Mouse (Mus musculus) limb, embryonic 14.5 days (tissue): Measurements from ENCODE around the gene Osbpl3. TPM values are rescaled to one million over a fixed set of nuclear protein-coding genes. Genes with fewer than 3 reads are reported as not detected.

Source experiments
- ATAC-seq: fragments of 200-750 bp; cut with Nextera tagmentation; 2 replicates; pipeline ENCODE4 v1.8.0; 2017; ENCODE audit warnings: low read depth, moderate number of reproducible peaks, moderate TSS enrichment; ENCODE audit not compliant: low FRiP score
- DNase-seq: peaks from one replicate; pipeline ENCODE4 v3.0.0-alpha.2; 2015; ENCODE audit warnings: low spot score
- H3K27ac ChIP-seq: fragments of 300-500 bp; sonication (generic); replicated peaks from 2 replicates; pipeline ENCODE4 v1.5.1; 2014; ENCODE audit warnings: low read depth, mild to moderate bottlenecking, low read length, moderate library complexity, mixed read lengths
- H3K27me3 ChIP-seq: fragments of 300-500 bp; sonication (generic); 2 replicates; pipeline ENCODE4 v1.6.1; 2014; ENCODE audit warnings: low read length, mixed read lengths; ENCODE audit not compliant: control insufficient read depth, insufficient read depth
- H3K36me3 ChIP-seq: fragments of 300-500 bp; sonication (generic); 2 replicates; pipeline ENCODE4 v1.6.1; 2014; ENCODE audit warnings: mild to moderate bottlenecking, low read length, moderate library complexity, mixed read lengths; ENCODE audit not compliant: control insufficient read depth, insufficient read depth
- H3K4me1 ChIP-seq: fragments of 300-500 bp; sonication (generic); 2 replicates; pipeline ENCODE4 v1.6.1; 2014; ENCODE audit warnings: antibody characterized with exemption, low read length, mixed read lengths; ENCODE audit not compliant: control insufficient read depth, insufficient read depth
- H3K4me2 ChIP-seq: fragments of 300-500 bp; sonication (generic); replicated peaks from 2 replicates; pipeline ENCODE4 v1.6.1; 2014; ENCODE audit warnings: low read depth, mild to moderate bottlenecking, low read length, moderate library complexity; ENCODE audit not compliant: severe bottlenecking
- H3K4me3 ChIP-seq: fragments of 300-500 bp; sonication (generic); replicated peaks from 2 replicates; pipeline ENCODE4 v1.5.1; 2014; ENCODE audit warnings: low read length
- H3K9ac ChIP-seq: fragments of 300-500 bp; sonication (generic); 2 replicates; pipeline ENCODE4 v1.6.1; 2014; ENCODE audit warnings: mild to moderate bottlenecking, low read depth, low read length, moderate library complexity; ENCODE audit not compliant: severe bottlenecking
- H3K9me3 ChIP-seq: fragments of 300-500 bp; sonication (generic); 2 replicates; pipeline ENCODE4 v1.6.1; 2016; ENCODE audit warnings: low read length; ENCODE audit not compliant: control insufficient read depth
- POLR2A ChIP-seq: fragments of 200-500 bp; IDR thresholded peaks from 2 replicates; pipeline ENCODE4 v1.8.0; 2012; ENCODE audit warnings: inconsistent platforms, mild to moderate bottlenecking, moderate library complexity, borderline replicate concordance; ENCODE audit not compliant: insufficient read depth, insufficient read length; ENCODE audit errors: extremely low read depth
- WGBS: fragments of 180-500 bp; shearing (Covaris S2); extraction: QIAGEN DNeasy Blood & Tissue Kit; methylation state at CpG from one replicate; pipeline ENCODE4 v1.1.7; 2014; 5-methylcytosine and 5-hydroxymethylcytosine counted together
- polyA plus RNA-seq, 2 experiments: library from polyadenylated mRNA; depleted of rRNA in 1 of 2; stranded (reverse) in 1 of 2; unstranded in 1 of 2; fragments of >200 nt; fragmentation: Nextera tagmentation in 1 of 2; extraction: Ambion mirVana in 1 of 2; gene quantifications; 2 replicates each; pipeline versions ENCODE4 v1.2.1 to v1.2.3; 2012 to 2014

The Osbpl3 gene
- polyA plus RNA-seq, 2 experiments = 10.9 to 19.8 TPM

DNA sequence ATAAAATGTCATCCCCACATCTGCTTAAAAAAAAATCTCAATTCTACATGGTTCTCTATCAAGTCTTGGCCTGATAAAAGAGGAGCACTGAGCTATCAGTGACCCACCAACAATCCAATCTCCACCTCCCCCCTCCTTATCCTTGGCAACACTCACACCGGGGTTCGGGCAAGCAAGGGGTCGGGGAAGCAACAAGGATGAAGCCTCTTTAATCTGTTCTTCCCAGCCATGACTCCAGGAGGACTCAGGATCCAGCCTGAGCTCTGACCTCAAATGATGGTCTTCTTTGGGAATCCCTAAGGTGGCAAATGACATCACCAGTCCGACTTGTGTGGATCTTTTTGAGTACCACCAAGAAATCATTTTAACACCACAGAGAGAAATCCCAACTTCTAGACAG lies 208.2 kb downstream of the Osbpl3 start:
- no peak for TF ChIP-seq POLR2A
- H3K9ac ChIP-seq = no peak overlapping the region
- 96% methylated on average over 4 of the region's 4 CpGs for WGBS
- no peaks in the 10 kb centered on the region for H3K4me1 ChIP-seq
- DNase-seq = no peak
- no peak overlapping the region for H3K4me3 ChIP-seq
- no peak for ATAC-seq
- no peak overlapping the region for H3K27ac ChIP-seq
- no peaks in the 10 kb centered on the region for H3K27me3 ChIP-seq
- no peaks in the 10 kb centered on the region for H3K9me3 ChIP-seq
- H3K36me3 ChIP-seq = no peaks in the 10 kb centered on the region
- no peak overlapping the region for H3K4me2 ChIP-seq

DNA sequence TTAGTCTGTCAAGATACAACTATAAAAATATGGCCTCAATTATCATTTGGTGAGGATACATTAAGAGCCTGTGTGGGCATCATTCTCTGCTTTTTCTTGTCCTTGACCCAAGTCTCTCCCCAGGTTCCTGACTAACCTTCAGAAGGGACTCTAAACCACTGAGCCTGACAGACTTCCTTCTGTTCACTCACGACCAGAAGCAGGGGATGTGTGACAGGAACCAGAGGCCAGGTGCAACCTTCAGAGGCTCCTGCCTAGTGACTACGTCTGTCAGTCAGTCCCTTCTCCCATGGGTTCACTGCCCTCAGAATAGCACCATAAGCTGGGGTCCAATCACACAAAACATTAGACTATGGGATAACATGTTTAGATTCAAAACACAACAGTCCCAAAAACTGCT lies 208.6 kb downstream of the Osbpl3 start:
- no peak overlapping the region for H3K4me2 ChIP-seq
- H3K4me1 ChIP-seq = no peaks in the 10 kb centered on the region
- no peak for TF ChIP-seq POLR2A
- H3K9me3 ChIP-seq = no peaks in the 10 kb centered on the region
- ATAC-seq (no peak), DNase-seq (no peak)
- H3K36me3 ChIP-seq = no peaks in the 10 kb centered on the region
- no peak overlapping the region for H3K4me3 ChIP-seq
- 74% methylated on average over 2 of the region's 2 CpGs for WGBS
- no peak overlapping the region for H3K27ac ChIP-seq
- no peaks in the 10 kb centered on the region for H3K27me3 ChIP-seq
- no peak overlapping the region for H3K9ac ChIP-seq

DNA sequence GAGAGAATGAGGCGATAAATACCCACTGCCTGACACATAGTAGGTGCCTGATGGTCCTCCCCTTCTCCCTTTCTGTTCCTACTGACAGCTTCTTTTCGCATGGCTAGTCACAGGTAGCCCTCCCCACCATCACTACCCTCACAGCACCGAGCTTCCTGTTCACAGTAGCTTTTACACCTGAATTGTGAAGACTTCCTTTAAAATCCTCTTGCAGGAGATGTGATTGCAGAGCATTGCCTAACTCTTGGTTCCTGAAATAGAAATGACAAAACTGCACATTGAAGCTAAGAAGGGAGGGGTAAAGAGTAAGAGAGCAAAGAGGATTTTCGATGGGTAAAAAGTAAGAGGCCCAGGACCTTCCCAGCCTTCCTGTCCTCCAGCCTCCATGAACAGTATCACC lies 211.0 kb downstream of the Osbpl3 start:
- H3K36me3 ChIP-seq = no peaks in the 10 kb centered on the region
- H3K9me3 ChIP-seq = no peaks in the 10 kb centered on the region
- H3K9ac ChIP-seq = no peak overlapping the region
- no peak overlapping the region for H3K27ac ChIP-seq
- TF ChIP-seq POLR2A = no peak
- no peak overlapping the region for H3K4me3 ChIP-seq
- ATAC-seq (no peak), DNase-seq (no peak)
- H3K4me2 ChIP-seq = no peak overlapping the region
- H3K4me1 ChIP-seq = no peaks in the 10 kb centered on the region
- H3K27me3 ChIP-seq = no peaks in the 10 kb centered on the region
- 86% methylated on average over 4 of the region's 4 CpGs for WGBS

DNA sequence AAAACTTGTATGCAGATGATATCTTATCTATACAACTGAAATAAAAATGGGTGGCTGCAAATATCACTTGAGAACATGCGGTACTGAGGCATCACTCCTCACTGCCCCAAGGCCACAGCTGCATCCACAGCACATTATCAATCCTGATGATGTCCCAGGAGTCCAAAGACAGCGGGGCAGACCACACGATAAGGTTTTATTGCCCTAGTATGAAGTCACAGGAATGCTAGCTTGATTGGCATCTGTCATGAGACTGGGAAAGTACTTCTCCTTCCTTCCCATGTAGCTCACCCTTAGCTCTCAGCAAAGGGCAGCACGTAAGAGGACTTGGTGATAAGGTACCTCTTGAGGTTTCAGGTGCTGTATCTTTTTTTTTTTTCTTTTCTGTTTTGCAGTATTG lies 211.9 kb downstream of the Osbpl3 start:
- TF ChIP-seq POLR2A = no peak
- Histone ChIP-seq H3K27me3 (no peaks in the 10 kb centered on the region), H3K4me2 (no peak overlapping the region), H3K4me1 (no peaks in the 10 kb centered on the region), H3K36me3 (no peaks in the 10 kb centered on the region), H3K9ac (no peak overlapping the region), H3K27ac (no peak overlapping the region), H3K4me3 (no peak overlapping the region), H3K9me3 (no peaks in the 10 kb centered on the region)
- no peak for DNase-seq
- no peak for ATAC-seq
- WGBS = 78% methylated on average over 4 of the region's 4 CpGs

Other genes starting within 250 kb of the Osbpl3 start
- 4.2 and 4.7 TPM in 2 replicates for gene Gsdme, start 192.3 kb downstream of the Osbpl3 start, polyA plus RNA-seq (2012; rRNA removed)
- gene Gsdme, start 192.3 kb downstream of the Osbpl3 start, polyA plus RNA-seq (2014; fragmentation: Nextera tagmentation; extraction: Ambion mirVana) = 34.3 and 37.0 TPM in 2 replicates
- 20.7 and 35.9 TPM in 2 replicates for gene Cycs, start 110.3 kb upstream of the Osbpl3 start, polyA plus RNA-seq (2012; rRNA removed)
- 49.1 and 53.8 TPM in 2 replicates for gene Cycs, start 110.3 kb upstream of the Osbpl3 start, polyA plus RNA-seq (2014; fragmentation: Nextera tagmentation; extraction: Ambion mirVana)
- gene 4921507P07Rik, start 140.4 kb upstream of the Osbpl3 start, polyA plus RNA-seq (2012; rRNA removed) = 1.00 and 1.4 TPM in 2 replicates
- gene 4921507P07Rik, start 140.4 kb upstream of the Osbpl3 start, polyA plus RNA-seq (2014; fragmentation: Nextera tagmentation; extraction: Ambion mirVana) = 0.44 and 0.83 TPM in 2 replicates
- 0.15 and 0.39 TPM in 2 replicates for gene Npvf, start 198.2 kb upstream of the Osbpl3 start, polyA plus RNA-seq (2012; rRNA removed)
- gene Npvf, start 198.2 kb upstream of the Osbpl3 start, polyA plus RNA-seq (2014; fragmentation: Nextera tagmentation; extraction: Ambion mirVana) = not detected in 2 replicates